Mouse (Mus musculus): ENCODE data around the gene Ing3.

The Ing3 gene

GRCm38 (mm10) chr6:21991151-21991550, 41.8 kb downstream of the Ing3 start:
- no peak for DNase-seq (ENCODE audit: low spot score)

DNA sequence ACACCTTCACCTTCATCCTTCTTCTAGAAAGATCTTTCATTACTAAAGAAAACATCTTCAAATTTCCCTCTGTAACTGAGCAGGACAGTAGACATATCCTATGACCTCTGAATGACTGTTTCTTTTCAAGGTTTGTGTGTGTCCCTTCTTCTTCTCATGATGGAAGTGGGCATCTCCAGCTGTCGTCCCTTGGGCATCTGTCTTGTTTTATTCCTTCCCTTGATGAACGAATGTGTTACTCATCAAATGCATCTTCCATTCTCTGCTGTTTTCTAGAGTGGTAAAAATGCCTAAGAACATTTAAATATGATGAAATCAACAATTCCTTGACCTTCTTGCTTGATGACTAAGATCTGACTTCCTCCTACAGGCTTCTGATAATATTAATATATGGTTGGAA, 43.7 kb downstream of the Ing3 start:
- no peak for DNase-seq (ENCODE audit: low spot score)

DNA sequence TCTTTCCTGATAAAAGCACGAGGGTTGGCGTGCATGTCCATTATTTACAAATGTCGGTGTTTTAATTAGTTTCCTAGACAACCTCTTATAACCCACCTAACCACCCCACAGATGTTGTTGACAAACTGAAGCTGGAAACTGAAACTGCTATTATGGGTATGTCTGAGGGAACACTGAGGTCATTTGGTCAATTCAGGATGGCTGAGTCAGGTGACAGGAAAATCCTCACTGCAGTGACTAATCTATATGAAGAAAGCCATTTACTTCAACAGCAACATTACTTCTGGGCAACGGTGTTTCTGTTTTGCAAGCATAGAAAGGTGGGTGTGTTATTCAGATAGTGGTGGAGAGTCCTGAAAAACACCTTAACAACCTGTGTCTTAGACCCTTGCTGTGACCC, 48.8 kb downstream of the Ing3 start:
- DNase-seq (ENCODE audit: low spot score) = no peak

DNA sequence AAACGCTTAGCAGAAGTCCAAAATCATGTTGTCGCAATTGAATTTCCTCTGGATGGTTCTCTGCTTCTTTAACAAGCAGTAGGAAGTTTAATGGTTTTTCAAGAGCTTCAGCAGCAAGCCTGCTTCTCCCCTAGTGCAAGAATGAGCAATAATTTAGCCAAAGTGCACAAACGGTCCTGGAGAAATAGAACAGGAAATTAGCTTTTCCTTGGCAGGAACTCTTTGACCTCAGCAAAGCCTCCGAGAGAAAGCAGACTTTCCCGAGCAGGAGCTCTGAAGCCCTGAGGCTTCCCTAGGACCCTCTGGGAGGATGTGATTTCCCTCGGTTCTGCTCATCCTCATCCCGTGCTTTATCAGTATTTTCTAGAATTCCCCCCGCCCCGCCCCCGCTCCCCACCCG, 49.7 kb downstream of the Ing3 start:
- DNase-seq (ENCODE audit: low spot score) = no peak

DNA sequence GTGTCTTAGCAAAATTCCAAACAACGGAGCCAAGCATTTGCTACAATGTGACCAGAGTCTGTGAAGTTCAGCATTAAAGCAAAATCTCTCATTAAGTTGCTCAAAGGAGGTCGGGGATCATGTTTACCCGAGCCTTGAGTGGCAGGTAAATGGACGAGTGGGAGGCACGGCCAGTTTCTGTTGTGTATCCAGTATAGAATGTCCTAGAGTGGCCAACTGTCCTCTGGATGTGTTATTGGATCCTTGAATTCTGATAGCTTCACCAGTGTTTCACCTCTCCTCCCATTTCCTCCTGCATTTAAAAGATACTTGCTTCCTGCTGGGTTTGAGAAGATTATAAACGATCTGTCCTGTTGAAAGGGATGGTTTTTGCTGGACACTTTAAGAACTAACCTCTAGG, 50.7 kb downstream of the Ing3 start:
- no peak for DNase-seq (ENCODE audit: low spot score)

GRCm38 (mm10) chr6:22000881-22001280, 51.5 kb downstream of the Ing3 start:
- DNase-seq (ENCODE audit: low spot score) = no peak

DNA sequence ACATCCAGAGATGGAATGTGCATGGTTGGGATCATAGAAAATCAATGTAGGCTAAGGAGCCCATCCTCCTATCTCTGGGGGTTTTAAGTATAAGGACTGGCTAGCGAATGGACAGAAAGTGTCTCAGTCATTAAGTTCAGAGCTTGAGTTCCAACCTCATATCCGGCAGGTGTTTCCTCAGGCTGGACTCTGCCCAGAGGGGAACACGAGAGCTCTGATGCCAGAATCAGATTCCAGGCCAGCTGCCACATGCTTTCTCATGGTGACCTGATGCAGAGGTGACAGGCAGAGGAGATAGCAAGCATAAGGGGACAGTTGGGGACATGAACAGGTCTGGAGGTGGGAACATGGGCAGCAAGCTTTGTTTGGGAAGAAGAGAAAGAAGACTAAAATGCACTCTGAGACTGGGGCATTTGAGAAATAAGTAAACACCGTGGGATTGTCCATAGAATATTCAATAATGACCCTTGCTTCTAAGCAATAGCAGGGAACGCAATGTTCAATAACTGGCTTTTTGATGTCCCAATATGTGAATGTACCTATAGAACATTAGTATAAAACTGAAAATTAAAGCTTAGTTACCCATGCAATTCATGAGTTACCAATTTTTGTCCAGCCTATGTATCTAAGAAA, 52.0 kb downstream of the Ing3 start:
- no peak for DNase-seq (ENCODE audit: low spot score)

DNA sequence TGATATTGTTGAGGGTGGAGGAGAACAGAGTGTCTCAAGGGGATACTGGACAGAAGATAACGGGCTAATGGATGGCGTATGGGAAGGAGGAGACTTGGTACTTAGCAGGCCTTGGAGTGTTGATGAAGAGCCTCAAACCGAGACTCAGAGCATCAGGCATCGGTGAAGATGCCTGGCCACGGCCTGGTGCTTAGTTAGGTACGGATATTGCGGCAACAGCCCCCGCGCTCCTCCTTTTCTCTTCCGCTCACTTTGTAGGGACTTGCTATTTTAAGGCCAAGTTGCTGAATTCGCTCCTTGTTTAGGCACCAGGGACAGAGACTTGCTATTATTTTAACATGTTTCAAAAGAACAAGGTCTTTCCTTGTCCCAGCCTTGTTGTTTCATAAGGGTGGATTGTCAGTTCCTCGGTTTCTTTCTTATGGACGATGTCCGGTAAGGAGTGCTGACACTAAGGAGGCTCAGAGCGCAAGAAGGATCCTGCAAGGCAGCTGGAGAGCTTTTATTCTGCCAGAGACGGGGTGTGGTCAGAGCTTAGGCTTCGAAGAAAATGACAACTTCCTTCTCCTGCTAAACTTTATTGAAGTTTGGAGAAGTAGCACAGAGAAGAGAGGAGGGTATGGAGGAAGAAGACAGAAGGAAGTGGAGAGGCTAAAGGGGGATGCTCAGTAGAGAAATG, 53.3 kb downstream of the Ing3 start:
- no peak for DNase-seq (ENCODE audit: low spot score)

DNA sequence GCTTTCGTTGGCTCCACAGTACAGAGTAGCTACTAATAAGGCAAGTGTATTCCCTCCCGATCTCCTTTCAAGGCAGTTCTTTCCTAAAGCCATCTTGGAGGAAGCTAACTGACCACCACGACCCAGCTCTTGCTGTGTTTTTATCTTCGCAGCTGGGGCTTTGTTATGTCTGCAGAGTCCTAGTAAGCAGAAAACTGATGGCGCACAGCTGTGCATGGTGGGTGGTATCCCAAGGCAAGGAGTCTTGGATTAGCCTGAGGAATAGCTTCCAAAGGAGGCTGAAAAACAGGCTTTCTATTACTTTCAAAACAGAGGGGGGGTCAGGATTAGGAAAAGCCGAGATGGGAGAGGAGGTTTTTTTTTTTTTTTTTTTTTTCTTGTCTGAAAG, 53.8 kb downstream of the Ing3 start:
- no peak for DNase-seq (ENCODE audit: low spot score)

- DNase-seq (ENCODE audit: low spot score) = no peak
Measured at GRCm38 (mm10) chr6:22003959-22004543, 54.7 kb downstream of the Ing3 start.

DNA sequence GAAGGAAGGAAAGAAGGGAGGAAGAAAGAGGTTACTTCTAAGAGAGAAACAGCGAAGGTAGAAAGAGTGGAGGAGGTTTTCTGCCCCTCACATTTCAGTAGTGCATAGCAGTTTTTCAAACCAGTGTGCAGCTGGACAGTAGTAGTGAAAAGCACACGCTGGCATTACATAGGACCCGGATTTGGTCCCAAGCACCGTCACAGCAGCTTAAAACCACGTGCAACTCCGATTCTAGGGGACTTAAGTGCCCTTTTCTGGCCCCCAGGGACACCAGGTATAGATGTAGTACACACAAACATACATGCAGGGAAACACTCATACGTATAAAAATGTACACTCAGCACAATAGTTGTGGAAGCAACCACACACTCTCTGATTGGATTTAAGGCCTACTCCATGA, 59.0 kb downstream of the Ing3 start:
- DNase-seq (ENCODE audit: low spot score) = no peak

DNA sequence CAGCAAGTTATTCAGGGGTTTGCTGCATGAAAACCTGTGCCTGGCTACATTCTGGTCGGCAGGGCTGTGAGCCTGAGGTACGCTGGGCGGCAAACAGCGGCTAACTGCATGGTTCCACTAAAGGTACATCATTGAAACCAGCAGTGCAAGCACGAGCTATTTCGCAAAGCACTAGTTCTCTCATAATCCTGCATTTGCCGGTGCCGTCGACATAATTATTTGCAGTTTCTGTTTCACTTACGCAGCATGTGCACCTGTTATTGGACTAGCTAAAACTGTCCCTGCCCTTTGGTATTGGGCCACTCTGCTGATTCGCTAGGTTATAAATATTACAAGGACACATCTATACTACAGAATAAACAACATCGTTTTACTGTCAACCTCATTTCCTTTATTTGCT, 60.9 kb downstream of the Ing3 start:
- no peak for DNase-seq (ENCODE audit: low spot score)

DNA sequence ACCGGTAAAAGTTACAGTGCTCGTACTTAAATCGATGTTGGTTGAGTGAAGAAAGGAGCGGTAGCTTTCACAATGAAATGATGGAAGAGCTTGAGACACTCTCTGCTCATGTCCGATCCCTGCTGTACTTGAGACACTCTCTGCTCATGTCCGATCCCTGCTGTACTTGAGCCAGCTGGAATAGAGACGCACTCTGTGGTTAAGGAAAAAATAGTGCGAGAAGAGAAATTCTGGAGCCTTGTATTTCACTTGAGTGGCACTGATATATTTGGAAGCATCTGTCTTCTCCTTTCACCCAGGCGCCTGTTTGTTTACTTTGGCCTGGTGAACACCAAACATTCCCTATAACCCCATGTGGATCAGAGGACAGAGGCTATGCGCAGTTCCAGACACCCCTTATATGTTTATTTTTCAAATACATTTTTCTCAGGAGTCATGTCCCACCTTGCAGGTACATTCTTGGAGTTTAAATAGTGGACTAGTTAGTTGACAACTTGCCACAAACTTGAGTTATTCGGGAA, 61.5 kb downstream of the Ing3 start:
- DNase-seq (ENCODE audit: low spot score) = no peak

GRCm38 (mm10) chr6:22011546-22011945, 62.2 kb downstream of the Ing3 start:
- DNase-seq (ENCODE audit: low spot score) = no peak

DNA sequence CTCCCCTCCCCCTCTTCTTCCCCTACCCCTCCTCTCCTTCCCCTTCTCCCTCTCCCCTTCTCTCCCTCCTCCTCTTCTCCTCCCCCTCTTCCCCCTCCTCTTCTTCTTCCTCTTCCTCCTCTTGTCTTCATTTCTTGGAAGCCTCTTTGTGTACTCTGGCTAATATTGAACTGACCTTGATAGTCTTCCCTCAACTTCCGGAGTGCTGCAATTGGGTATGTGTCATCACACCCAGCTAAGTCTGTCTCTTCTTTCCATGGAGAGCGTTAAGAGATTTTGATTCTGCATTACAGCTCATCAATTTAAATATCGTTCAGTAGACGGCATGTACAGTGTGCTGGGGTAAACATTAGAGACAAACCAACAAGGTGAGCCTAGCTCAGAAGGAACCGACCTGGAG, 62.7 kb downstream of the Ing3 start:
- DNase-seq (ENCODE audit: low spot score) = no peak

DNA sequence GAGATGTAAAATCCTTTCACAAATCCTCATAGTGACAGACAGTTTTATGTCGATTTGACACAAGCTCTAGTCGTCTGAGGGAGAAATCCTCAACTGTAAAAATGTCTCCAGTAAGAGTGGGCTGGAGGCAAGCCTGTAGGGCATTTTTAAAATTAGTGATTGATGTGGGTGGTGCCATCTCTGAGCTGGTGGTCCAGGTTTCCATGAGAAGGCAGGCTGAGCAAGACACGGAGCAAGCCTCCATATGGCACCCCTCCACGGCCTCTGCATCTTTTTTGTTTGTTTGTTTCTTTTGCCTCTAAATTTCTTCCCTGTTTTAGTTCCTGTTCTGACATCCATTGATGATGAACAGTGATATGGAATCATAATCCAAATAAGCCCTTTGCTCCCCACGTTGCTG, 63.1 kb downstream of the Ing3 start:
- DNase-seq (ENCODE audit: low spot score) = no peak

DNA sequence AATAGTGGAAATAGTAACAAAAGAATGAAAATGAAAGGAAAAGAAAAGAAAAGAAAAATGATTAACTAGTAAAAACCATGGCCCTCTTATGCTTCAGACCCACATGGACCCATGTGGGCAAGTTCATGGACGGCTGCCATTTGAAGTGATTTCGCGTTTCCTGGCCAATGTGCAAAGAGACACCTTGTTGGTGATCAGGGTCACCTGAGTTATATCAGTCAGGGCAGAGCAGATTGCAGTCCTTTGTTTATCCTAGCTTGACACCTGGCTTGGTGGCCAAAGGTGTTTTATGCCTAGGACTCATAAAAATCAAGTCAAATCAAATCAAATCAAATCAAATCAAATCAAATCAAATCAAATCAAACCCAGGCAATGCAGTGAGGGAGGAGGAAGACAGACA, 64.0 kb downstream of the Ing3 start:
- no peak for DNase-seq (ENCODE audit: low spot score)

- DNase-seq (ENCODE audit: low spot score) = no peak
Measured at GRCm38 (mm10) chr6:22014291-22014911, 65.0 kb downstream of the Ing3 start.

DNA sequence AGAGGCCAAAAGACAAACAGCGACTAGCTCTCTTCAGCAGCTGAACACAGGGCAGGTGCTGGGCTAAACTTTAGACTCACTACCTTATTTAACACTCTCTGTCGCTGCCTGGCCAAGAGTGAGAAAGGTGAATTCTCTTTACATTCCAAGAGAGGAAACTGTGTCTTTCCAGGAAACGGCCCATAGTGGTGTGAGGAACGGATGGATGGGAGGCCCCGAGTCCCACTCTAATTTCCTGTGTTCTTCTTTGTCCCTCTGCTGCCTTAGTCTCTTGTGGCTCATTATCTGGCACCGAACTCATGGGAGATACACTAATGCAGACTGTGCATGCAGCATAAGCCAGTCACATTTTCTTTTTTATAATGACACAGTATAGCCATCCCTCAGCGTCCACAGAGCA, 68.3 kb downstream of the Ing3 start:
- DNase-seq (ENCODE audit: low spot score) = no peak

DNA sequence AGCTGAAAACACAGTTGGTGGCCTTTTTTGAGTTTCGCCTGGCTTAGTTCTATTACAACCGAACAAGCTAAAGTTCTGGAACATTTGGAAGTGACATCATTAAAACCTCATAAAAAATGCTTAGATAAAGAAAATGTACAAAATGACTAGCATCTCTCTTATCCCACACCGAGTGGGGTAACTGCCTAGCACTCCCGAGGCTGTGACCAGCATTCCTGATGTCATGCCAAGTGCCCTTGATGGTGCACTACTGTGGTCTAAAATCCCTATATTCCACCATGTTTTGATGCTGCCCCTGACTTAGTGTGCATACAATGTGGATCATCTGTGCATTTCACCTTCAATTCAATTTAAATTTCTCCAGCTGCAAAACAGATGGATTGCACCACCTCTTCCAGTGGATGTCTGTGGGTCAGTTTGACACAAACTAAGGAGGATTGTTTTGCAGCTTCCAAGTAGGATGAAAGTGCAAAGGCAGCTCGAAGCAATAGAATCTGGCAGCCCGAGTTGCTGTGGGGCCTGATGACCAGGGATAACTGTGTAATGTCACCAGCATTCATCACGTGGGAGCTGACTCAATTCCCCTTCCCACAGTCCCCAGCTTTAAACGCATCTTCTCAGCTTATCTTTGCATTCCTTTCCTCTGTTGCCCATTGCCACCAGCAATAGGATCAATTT, 69.5 kb downstream of the Ing3 start:
- DNase-seq (ENCODE audit: low spot score) = no peak

- no peak for DNase-seq (ENCODE audit: low spot score)
Measured at GRCm38 (mm10) chr6:22019637-22020036, 70.3 kb downstream of the Ing3 start.

DNA sequence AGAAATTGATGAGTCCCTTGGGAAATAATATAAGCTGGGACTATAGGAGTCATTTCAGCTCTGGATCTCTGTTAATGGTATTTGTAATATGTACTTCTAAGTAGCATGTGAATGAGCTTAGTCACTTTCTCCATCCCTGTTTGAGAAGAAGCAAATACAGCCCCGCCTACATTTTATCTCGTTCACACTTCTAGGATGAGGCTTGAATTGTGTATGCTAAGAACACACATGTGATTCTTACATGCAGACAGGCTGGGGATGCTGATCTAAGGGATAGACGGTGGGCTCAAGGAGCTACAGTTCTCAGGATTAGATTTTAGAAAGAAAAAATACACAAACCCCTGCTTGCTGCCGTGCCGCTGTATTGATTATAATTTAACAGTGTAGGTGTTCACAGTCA, 71.3 kb downstream of the Ing3 start:
- no peak for DNase-seq (ENCODE audit: low spot score)

GRCm38 (mm10) chr6:22021315-22021714, 71.9 kb downstream of the Ing3 start:
- DNase-seq (ENCODE audit: low spot score) = no peak

Measured in layer of hippocampus, adult 9-10 months (tissue).